Mouse (Mus musculus): ENCODE measurements around the gene Gm45716. TPM values are rescaled to one million over a fixed set of nuclear protein-coding genes. Genes with fewer than 3 reads are reported as not detected.

The Gm45716 gene
- total RNA-seq, 2 experiments from 2014 or later, result 13.2 to 14.5 TPM

DNA sequence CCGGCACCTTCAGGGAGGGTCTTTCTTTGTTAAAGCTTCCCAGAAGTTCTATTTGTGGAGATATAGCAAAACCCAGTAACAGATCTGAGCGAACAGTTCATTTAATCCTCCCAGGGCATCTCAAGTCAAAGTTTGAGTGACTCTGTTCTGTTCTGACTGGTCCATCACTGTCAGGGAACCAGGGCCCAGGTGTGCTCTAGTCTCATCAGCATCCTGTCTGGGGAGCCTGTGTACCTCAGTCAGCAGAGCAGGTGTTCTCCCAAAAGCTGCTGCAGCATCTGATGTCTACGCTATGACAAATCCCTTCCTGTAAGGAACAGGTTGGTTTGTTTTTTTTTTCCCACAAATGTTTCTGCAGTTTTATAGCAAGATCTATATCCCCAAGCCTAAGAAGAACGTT is 59.2 kb downstream of the Gm45716 start:
- intact Hi-C loops (cut with DNase I), result loop anchor here (5.0 kb wide), 1 partner anchor 214 kb away; the partner anchor contains the start of gene Tmem100
- DNase-seq (ENCODE audit: low spot score), result no peak

DNA sequence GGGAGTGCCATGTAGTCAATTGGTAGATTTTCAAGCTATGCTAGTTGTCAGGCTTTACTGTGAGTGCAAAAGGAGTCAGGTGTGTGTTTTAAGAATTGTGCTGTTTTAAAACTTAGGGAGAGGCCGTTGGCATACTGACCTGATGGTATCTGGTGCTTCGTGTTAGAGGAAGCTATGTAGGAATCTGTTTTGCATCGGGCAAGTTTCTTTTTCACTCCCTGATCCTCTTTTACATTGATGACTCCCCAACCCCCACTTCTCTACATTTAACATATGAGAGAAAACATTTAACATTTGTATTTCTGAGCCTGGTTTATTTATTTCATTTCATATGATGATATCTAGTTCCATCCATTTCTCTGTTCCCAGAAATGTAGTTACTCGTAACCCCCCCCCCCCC is 60.3 kb downstream of the Gm45716 start:
- intact Hi-C loops (cut with DNase I), result loop anchor here (2.0 to 5.0 kb wide), 2 partner anchors 65 to 215 kb away; partner anchors contain the start of gene Tmem100
- no peak for DNase-seq (ENCODE audit: low spot score)

DNA sequence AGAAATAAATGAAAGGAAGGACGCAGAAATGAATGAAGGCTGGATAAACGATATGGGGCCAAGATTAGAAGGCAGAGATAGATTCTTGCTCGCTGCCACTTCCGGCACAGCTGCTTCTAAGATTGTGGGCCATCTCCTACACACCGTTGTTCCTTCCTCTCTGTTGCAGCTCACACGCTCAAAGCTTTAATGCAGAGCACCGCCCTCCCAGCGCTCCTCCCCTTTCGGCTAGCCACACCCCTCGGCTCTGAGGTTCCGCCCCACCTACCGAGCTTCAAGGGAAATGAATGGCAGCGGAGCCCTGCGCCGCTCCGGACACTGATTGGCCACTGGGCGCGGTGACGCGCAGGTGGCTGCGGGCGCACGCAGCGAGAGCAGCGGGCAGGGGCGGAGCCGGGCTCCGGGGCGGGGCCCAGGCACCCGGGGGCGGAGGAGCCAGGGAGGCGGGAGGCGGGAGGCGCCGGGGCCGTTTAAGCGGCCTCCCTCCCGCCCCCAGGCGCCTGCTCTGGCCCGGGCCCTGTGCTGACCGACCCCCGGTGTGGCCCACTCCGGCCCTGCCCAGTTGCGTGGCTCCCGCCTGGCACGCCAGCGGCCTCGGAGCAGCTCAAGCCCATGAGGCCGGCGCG is 61.7 kb downstream of the Gm45716 start, which contains the start of gene Mmd:
Mmd (plus strand) TSS at position 432 of the 626 bp plus-strand sequence.
- peak; percentile 98 for DNase-seq (ENCODE audit: low spot score)
- intact Hi-C loops (cut with DNase I), result loop anchor here (2.0 to 5.0 kb wide), 2 partner anchors 66 to 217 kb away; partner anchors contain the start of gene Tmem100

DNA sequence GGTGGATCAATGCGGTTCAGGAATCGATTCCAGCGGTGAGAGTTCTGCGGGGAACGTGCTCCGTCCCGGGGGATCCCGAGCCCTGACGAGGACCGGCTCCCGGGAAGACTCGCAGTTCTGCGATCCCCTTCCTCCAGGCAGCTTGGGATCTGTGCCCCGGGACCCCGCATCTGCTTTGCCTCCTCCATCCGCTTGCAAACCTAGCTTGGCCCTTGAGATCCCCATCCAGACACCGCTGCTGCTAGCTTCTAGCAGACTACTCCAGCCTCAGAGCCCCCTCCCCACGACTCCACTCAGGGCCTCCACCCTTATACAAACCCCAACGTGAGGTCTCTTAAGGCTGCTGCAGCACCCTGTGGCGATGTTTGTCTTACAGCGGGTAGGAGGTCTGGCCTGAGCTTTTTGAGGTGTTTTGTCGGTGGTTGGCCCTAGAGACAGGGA is 62.2 kb downstream of the Gm45716 start:
- peak; percentile 12 for DNase-seq (ENCODE audit: low spot score)
- intact Hi-C loops (cut with DNase I), result loop anchor here (2.0 to 5.0 kb wide), 2 partner anchors 67 to 217 kb away; partner anchors contain the start of gene Tmem100

DNA sequence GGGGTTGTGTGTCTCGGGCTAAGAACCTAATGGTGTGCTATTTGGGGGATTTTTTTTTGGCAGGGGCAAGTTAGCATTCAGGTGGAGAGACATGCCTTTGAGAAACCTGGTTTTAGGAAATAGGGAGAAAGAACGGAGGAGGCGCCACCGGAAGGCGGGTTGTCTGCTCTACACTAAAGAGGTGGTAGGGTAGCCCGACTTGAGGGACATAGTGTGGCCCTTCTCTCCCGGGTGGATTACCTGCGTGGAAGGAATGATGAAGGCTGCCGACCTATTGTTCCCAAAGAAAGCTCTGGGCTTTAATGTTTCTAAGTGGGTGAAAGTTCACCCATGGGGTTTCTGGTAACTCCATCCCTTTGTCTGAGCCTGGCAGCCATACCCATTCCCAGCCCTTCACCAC is 62.7 kb downstream of the Gm45716 start:
- DNase-seq (ENCODE audit: low spot score), result no peak
- intact Hi-C loops (cut with DNase I), result no loop called here

DNA sequence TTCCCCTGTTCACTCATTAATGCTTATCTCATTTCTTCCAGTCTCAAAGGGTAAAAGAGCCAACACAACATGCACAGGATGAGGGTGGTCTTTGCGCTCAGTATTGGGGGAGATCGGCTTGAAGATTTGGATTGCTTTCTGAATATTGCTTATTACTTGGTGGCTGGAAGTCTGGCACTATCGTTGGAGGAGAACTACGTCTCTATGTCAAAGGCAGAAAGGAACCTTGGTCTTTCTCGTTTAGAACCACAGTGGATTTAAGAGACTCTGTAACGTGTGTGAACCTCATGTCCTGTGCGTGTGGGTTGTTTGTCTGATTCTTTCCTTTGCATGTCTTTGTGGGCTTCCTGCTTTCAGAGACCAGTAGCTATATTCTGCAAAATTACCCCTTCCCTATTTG is 63.2 kb downstream of the Gm45716 start:
- no peak for DNase-seq (ENCODE audit: low spot score)
- intact Hi-C loops (cut with DNase I), result no loop called here

DNA sequence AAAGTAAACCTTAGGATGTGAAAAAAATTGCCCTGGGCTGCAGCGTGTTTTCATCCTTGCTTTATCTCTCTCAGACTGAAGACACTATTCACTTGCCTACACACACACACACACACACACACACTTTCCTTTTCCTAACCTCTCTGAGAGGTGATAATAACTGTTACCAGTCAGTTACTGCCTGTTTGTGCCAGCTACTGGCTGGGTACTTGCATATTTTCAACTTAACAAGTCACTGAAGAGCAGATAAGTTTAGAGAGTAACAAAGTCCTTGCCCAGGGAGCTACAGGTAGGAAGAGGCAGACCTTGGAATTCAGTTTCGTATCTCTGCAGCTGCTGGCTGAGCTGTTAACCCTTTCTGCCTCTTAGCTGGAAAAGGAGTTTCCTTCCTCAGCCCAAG is 64.4 kb downstream of the Gm45716 start:
- no peak for DNase-seq (ENCODE audit: low spot score)
- intact Hi-C loops (cut with DNase I), result no loop called here

DNA sequence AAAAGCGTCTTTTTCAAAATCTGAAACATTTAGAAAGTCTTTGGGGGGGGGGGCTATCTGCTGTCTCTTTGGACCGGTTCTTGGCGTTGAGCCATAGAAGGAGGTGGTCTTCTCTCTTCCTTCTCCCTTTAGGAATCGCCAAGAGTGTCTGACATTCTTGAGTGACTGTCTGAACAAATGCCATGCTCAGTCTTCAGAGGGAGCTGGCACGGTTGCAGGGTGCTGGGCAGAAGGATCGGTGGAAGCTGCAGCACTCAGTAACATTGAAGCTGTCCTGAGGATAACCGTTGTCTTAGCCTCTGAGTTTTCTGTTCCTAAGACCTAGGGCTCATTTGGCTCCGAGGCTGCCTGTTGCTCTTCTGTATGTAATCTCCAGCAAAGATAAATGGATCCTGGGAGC is 64.9 kb downstream of the Gm45716 start:
- no peak for DNase-seq (ENCODE audit: low spot score)
- intact Hi-C loops (cut with DNase I), result no loop called here

DNA sequence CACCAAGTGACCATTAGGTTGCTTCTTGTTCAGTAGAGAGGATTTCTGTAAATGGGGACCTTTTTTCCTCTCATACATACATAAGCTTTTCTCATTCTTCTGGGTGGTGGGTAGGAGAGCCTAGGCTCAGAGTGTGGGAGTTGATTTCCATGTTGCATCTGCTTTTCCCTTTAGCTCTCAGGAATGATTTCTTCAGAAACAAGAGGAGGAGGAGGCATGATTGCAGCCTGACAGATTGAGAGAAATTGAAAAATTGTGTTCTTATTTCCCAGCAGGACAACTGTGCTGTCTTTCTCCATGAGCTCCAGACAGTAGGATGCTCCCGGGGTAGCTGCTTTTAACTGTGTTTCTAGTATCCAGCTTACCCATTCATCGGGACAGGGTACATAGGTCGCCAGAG is 67.1 kb downstream of the Gm45716 start:
- intact Hi-C loops (cut with DNase I), result no loop called here
- no peak for DNase-seq (ENCODE audit: low spot score)

DNA sequence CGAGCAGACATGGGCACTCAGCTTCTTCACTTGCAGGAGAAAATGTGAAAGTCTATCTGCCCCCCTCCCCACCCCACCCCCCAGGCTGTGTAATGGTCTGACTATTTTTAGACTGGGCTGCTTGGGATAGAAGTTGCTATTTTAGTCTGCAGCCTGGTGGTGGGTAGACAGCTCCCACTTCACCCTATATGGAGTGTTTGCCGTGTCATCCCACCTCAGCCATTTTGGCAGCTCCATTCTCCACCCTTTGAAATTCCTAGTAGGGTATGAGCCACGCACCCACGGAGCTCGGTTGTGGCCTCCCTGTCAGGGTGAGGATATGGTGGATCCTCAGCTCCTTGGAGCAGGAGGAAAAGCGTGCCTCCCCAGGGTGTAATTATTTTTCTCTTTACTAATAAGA is 68.2 kb downstream of the Gm45716 start:
- intact Hi-C loops (cut with DNase I), result no loop called here
- peak; percentile 9 for DNase-seq (ENCODE audit: low spot score)

DNA sequence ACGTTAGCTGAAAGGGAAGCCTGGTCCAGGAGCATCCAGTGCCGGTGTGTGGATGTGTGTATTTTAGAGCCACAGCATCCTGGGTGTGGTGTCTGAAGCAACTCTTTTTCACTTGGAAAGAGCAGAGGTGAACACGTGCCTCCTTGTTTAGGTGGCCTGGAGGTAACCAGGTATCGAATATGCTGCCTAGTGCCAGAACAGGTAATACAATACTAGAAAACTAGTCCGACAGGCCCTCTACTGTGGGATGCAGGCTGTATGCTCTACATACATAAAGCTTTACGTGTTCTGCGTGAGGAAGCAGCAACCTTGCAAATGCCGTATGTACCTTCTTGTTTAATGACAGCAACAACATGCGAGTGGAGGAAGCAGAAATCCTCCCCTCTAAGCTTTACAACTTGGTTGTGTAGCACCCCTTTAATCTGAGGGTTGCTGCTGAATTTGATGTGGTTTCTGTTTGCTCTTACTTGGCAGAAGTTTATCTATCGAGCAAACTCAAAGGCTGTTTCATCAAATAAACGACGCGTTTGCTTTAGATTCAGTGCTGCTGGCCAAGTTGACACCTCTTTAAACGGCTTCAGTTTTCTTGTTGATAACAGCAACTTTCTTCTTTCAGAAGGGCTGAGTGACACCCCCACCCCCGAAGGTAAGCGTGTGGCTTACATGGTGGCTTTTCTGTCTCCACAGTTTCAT is 69.5 kb downstream of the Gm45716 start:
- no peak for DNase-seq (ENCODE audit: low spot score)
- intact Hi-C loops (cut with DNase I), result no loop called here

DNA sequence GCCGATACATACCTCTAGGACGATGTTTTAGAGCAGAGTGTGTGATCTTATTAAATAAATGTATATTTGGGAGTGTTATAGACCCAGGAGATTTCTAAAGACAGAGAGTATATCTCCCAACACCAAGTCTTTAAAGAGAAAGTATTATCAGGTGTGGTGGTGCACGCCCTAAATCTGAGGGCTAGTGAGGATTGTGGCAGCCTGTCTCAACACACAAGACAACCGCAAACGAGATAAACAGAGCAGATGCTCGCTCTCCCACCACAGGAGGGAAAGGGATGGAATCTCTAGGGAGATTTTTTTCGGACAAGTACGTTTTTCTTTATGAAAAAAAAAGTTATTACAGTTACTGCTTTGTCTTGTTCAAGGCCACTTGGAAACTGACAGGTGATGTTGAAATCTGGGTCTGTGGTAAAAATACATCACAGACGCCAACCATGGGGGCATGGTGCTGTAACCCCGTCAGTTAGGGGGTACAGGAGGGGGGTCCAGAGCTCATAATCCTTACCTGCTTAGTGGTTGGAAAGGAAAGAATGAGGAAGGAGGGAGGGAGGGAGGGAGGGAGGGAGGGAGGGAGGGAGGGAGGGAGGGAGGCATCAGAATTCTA is 70.9 kb downstream of the Gm45716 start:
- intact Hi-C loops (cut with DNase I), result no loop called here
- DNase-seq (ENCODE audit: low spot score), result no peak

DNA sequence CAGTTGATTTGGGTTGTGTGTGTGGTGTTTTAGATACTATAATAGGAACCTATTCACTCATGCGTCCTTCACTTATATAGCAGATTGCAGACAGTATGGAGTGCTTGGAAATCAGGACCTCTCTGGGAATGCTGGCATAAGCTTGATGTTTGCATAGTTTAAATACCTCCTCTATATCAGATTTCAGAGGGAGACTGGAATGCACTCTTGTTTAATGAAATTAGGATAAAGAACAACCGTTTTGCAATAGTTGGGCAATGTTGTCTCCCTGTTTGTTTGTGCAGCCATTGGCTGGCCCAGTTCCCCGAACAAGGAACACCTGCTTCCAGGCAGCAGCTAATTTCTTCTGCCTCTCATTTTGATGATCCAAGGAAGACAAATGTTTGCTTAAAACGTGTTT is 71.6 kb downstream of the Gm45716 start:
- intact Hi-C loops (cut with DNase I), result no loop called here
- DNase-seq (ENCODE audit: low spot score), result no peak

DNA sequence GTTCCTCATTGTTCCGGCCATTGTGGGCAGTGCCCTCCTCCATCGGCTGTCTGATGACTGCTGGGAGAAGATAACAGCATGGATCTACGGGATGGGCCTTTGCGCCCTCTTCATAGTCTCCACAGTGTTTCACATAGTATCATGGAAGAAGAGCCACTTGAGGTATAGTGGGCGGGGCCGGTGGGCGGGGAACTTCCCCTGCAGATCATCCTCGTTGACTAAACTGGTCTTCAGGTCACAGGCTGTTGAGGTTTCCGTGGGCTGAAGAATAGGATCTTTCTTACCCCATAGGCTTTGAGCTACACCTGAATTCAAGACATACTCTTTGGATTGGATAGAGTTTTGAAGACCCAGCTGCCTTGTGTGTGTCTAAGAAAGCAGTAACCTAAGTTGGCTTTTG is 72.3 kb downstream of the Gm45716 start:
- DNase-seq (ENCODE audit: low spot score), result no peak
- intact Hi-C loops (cut with DNase I), result no loop called here

DNA sequence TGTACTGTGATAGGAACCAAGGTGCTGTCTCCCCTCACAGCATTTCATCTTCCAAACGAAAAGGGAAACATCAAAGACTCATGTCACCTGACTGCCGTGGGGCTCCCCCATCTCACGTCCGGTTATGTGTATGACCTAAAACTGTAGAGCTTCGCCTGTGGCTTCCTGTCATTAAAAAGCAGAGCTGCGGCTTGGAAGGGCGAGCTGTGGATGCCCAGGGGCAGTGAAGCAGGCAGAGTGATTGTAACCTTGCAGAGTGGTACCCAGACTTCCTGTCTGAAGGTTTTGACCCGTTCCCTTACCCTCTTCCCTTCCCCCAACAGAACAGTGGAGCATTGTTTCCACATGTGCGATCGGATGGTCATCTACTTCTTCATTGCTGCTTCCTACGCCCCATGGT is 76.7 kb downstream of the Gm45716 start:
- DNase-seq (ENCODE audit: low spot score), result no peak
- intact Hi-C loops (cut with DNase I), result no loop called here

DNA sequence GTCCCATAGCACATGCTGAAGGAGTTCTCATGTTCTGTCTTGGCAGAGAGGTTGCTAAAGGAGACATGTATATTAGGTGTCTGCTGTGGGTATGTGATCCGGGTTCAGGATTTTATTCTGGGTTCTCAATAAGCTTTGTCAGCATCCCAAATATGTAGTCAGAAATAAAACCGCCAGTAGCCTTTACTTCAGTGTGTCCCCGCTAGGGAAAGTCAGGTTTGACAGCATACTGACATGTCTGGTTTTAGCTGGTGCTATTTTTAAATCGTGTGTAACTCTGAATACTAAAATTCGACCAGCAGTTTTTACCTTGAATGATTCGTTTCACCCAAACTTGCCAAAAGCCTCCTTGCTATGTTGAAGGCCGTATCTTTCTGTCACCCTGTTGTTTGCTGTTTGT is 78.1 kb downstream of the Gm45716 start:
- no peak for DNase-seq (ENCODE audit: low spot score)
- intact Hi-C loops (cut with DNase I), result no loop called here

DNA sequence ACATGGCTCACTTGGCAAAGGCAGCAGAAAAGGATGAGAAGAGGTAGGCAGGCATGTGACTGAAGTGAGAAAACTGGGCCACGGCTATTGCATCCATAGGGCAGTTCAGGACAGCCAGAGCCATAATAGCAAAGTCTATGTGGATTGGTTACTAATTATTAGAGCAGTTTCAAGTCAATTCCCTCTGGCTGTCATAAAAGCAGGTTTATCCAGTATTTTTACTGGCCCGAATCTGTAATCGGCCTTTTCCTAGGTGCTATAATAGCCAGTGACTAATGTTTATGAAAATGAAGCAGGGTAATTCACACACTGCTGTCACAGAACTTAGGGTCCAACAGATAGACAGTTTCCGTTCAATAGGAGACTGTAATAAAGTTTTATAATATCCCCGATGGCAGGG is 81.5 kb downstream of the Gm45716 start:
- no peak for DNase-seq (ENCODE audit: low spot score)
- intact Hi-C loops (cut with DNase I), result no loop called here

DNA sequence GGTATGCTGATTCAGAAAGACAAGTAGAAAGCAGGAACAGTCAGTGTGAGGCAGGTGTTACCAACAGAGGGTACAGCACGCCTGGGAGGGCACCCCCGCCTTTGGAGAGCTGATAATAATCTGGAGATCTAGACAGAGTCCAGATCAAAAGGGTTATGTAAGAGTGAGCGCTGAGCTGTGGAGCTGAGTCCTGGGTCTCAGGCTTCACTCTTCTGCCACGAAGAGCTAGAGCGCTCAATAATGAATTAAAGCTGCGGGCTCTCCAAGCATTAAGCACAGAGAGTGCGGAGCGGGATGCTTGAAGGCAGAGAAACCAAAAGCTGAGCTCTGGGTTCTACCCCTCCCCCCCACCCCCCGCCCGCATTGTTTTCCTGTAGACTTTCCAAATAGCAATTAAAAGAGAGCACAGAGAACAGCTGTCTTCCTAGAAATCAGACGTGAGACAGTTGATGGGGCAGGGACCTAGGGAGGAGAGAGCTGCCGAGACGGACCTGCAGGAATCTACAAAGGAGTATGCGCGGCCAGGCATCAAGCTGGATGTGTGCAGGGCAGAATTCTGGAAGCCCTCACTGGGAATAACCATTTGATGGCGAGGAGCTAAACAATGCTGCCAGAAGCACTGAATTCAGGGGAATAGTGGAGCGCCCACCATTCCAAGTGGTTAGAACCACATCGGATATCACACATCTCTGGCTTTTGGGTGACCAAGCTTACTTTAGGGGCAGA is 82.1 kb downstream of the Gm45716 start:
- DNase-seq (ENCODE audit: low spot score), result no peak
- intact Hi-C loops (cut with DNase I), result no loop called here

DNA sequence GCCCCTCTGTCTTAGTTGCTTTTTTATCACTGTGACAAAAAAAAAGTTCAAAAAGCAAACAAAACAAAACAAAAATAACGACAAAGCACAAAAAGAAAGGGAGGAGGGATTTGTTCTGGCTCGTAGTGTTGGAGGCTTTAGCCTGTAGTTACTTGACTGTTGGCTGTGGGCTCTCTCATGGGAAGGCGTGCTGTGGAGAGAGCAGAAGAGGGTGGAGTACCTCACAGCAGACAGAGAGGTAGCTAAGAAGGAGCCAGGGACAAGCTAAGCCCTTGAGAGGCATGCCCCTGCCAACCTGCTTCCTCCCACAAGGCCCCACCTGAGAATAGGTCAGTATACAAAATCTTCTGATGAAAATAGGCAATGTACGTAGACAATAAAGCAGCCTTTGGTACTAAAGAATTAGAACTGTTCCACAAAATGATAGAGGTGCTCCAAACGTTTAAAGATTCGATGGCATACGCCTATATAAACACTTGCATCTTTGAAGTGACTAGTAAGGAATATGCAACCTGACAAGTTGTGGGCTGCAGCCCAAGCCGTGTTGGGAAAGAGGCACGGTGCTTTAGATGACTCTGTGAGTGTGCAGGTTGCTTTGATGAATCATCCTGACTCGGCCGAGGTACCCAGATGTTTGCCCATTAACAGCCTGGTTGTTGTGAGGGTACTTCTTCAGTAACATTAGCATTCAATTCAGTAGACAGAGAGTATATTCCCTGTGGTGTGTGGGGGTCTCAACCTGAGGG is 82.8 kb downstream of the Gm45716 start:
- DNase-seq (ENCODE audit: low spot score), result no peak
- intact Hi-C loops (cut with DNase I), result no loop called here

DNA sequence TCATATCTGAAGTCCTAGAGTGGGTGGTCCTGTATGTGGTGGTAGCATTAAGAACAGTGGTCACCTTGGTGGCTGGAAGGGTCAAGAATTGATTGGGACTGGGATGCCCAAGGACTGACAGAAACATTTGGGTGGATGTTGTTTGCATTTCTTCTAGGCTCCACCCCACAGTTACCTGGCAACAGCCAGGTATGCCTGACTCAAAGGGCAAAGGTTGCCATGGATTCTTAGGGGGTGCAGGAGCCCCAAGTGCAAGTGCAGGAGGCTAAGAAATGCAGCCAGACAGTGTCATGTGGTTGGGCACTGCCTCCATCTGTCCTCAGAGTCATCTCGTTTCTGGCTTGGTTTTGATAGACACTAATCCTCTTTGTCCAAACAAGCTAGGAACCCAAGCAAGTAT is 86.7 kb downstream of the Gm45716 start:
- intact Hi-C loops (cut with DNase I), result no loop called here
- DNase-seq (ENCODE audit: low spot score), result no peak
